In the genomic region with DNA sequence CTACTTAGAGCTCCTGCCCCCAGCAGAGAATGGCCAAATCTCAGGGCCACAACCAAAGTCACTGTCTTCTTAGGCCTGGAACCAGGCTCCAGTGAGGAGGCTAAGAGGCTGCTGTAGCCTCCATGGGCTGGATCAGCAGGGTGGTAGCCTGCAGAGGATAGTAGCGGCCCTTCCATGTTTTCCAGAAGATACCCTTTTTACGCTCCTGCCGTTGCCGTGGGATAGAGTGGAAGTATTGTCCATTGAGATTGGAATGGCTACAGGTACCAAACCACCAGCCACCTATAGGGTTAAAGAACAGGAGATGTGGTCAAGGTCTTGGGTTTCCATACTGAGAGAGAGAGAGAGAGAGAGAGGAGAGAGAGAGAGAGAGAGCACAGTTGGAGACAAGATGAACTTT, we compare ENCODE assay signal across 26 mouse cellular contexts. TPM values are rescaled to one million over a fixed set of nuclear protein-coding genes. Genes with fewer than 3 reads are reported as not detected.
DNase-seq lines count a peak whose midpoint lies in the region; ATAC-seq and TF ChIP-seq lines count a peak whose summit lies in the region.
"Had no signal": no experiment of that assay in that cellular context is flagged by ENCODE, and none has a peak within 500 bp of the region (broad histone marks: within the 10 kb centered on the region; RNA-seq: fewer than 3 reads in every experiment).

No protein-coding gene starts in this region.

- no peak overlapping the region for H3K9ac ChIP-seq in intestine, postnatal 0 days (ENCODE audit: low read depth, low read length)
- H3K9ac ChIP-seq in intestine, embryonic 16.5 days (ENCODE audit: low read depth, low read length), result no peak overlapping the region
- no peak overlapping the region for H3K9ac ChIP-seq in liver, embryonic 15.5 days
- no peak overlapping the region for H3K9ac ChIP-seq in liver, embryonic 12.5 days
- H3K9ac ChIP-seq: embryonic facial prominence, embryonic 12.5 days; embryonic facial prominence, embryonic 15.5 days; forebrain, postnatal 0 days; hindbrain, embryonic 12.5 days; hindbrain, embryonic 15.5 days had no signal

- H3K4me2 ChIP-seq in intestine, postnatal 0 days (replicated peaks; ENCODE audit: low read depth), result no peak overlapping the region
- no peak overlapping the region for H3K4me2 ChIP-seq in intestine, embryonic 16.5 days (ENCODE audit: low read depth, low read length)
- no peak overlapping the region for H3K4me2 ChIP-seq in liver, embryonic 15.5 days
- H3K4me2 ChIP-seq in liver, embryonic 12.5 days, result no peak overlapping the region
- H3K4me2 ChIP-seq: embryonic facial prominence, embryonic 12.5 days; embryonic facial prominence, embryonic 15.5 days; hindbrain, embryonic 12.5 days; hindbrain, embryonic 15.5 days had no signal

- peaks cover 22% of the 10 kb centered on the region; the same call in 1 of the 2 replicates for H3K36me3 ChIP-seq in intestine, postnatal 0 days (ENCODE audit: control insufficient read depth, insufficient read depth)
- H3K36me3 ChIP-seq in intestine, embryonic 16.5 days (ENCODE audit: control insufficient read depth, insufficient read depth, low read length), result peaks cover 8% of the 10 kb centered on the region; the same call in 1 of the 2 replicates
- peaks cover 28% of the 10 kb centered on the region for H3K36me3 ChIP-seq in liver, embryonic 15.5 days (replicated peaks)
- H3K36me3 ChIP-seq in liver, embryonic 12.5 days, result peaks cover 49% of the 10 kb centered on the region
- peaks cover 4% of the 10 kb centered on the region; the same call in 1 of the 2 replicates for H3K36me3 ChIP-seq in small intestine, adult 2 months (ENCODE audit: control insufficient read depth, insufficient read depth, low read length)
- peaks cover 42% of the 10 kb centered on the region for H3K36me3 ChIP-seq in limb, embryonic 10.5 days
- H3K36me3 ChIP-seq: G1E; hindbrain, embryonic 12.5 days; hindbrain, embryonic 15.5 days had no signal

- H3K4me3 ChIP-seq in intestine, postnatal 0 days (ENCODE audit: low read depth, low read length), result no peak overlapping the region
- H3K4me3 ChIP-seq in intestine, embryonic 16.5 days (ENCODE audit: low read length), result no peak overlapping the region
- H3K4me3 ChIP-seq in liver, embryonic 15.5 days (replicated peaks), result no peak overlapping the region
- H3K4me3 ChIP-seq in liver, embryonic 12.5 days, result no peak overlapping the region
- no peak overlapping the region for H3K4me3 ChIP-seq in brown adipose tissue, adult 24 weeks (ENCODE audit: insufficient read depth, low read depth, low read length)
- no peak overlapping the region for H3K4me3 ChIP-seq in small intestine, adult 2 months (ENCODE audit: low read depth, low read length)
- no peak overlapping the region for H3K4me3 ChIP-seq in limb, embryonic 10.5 days
- H3K4me3 ChIP-seq: embryonic facial prominence, embryonic 12.5 days; embryonic facial prominence, embryonic 15.5 days; heart, adult 2 months; heart, embryonic 10.5 days; hindbrain, embryonic 12.5 days; hindbrain, embryonic 15.5 days had no signal

- H3K9me3 ChIP-seq in intestine, postnatal 0 days (ENCODE audit: control insufficient read depth), result no peaks in the 10 kb centered on the region
- H3K9me3 ChIP-seq in intestine, embryonic 16.5 days (ENCODE audit: control insufficient read depth, low read length), result no peaks in the 10 kb centered on the region
- no peaks in the 10 kb centered on the region for H3K9me3 ChIP-seq in liver, embryonic 15.5 days (replicated peaks)
- no peaks in the 10 kb centered on the region for H3K9me3 ChIP-seq in liver, embryonic 12.5 days (replicated peaks)
- H3K9me3 ChIP-seq in limb, embryonic 10.5 days (replicated peaks), result no peaks in the 10 kb centered on the region
- H3K9me3 ChIP-seq: embryonic facial prominence, embryonic 12.5 days; embryonic facial prominence, embryonic 15.5 days; G1E; heart, embryonic 10.5 days; hindbrain, embryonic 12.5 days; hindbrain, embryonic 15.5 days had no signal

- DNase-seq in limb, embryonic 10.5 days (ENCODE audit: low spot score), result no peak
- DNase-seq: adrenal gland, postnatal 10 days; adrenal gland, postnatal 36 days; B cell, adult 2 months; cerebellum, adult 11 months; cerebellum, adult 2 months; cerebellum, adult 9-11 months; cerebellum, postnatal 25 days; forebrain, postnatal 0 days; gastrocnemius, postnatal 25 days; heart, adult 2 months had no signal

- ATAC-seq in intestine, postnatal 0 days, result no peak
- ATAC-seq in intestine, embryonic 16.5 days, result no peak
- no peak for ATAC-seq in liver, embryonic 15.5 days (ENCODE audit: insufficient read depth)
- no peak for ATAC-seq in liver, embryonic 12.5 days
- ATAC-seq: forebrain, embryonic 14.5 days; forebrain, postnatal 0 days; Patski had no signal

- 96% methylated on average over 4 of the region's 4 CpGs for WGBS in intestine, postnatal 0 days
- WGBS in intestine, embryonic 16.5 days, result 98% methylated on average over 4 of the region's 4 CpGs
- WGBS in liver, embryonic 15.5 days (ENCODE audit: insufficient replicate concordance), result 88% methylated on average over 4 of the region's 4 CpGs
- WGBS in liver, embryonic 12.5 days (ENCODE audit: insufficient replicate concordance), result 88% methylated on average over 4 of the region's 4 CpGs
- 89% methylated on average over 4 of the region's 4 CpGs for WGBS in small intestine, adult 2 months
- WGBS in limb, embryonic 10.5 days, result 98% methylated on average over 4 of the region's 4 CpGs

- H3K27ac ChIP-seq in intestine, postnatal 0 days (ENCODE audit: low read depth, low read length), result peak overlapping the region; percentile 41; the same call in 1 of the 2 replicates
- H3K27ac ChIP-seq in intestine, embryonic 16.5 days (ENCODE audit: low read length), result no peak overlapping the region
- peak overlapping the region; percentile 49 for H3K27ac ChIP-seq in liver, embryonic 15.5 days (replicated peaks)
- H3K27ac ChIP-seq in liver, embryonic 12.5 days, result no peak overlapping the region
- peak overlapping the region; percentile 43 for H3K27ac ChIP-seq in brown adipose tissue, adult 24 weeks (replicated peaks; ENCODE audit: low read depth, low read length)
- H3K27ac ChIP-seq in small intestine, adult 2 months (ENCODE audit: insufficient read depth, low read depth, low read length), result peak overlapping the region; percentile 69
- no peak overlapping the region for H3K27ac ChIP-seq in limb, embryonic 10.5 days
- H3K27ac ChIP-seq: embryonic facial prominence, embryonic 12.5 days; embryonic facial prominence, embryonic 15.5 days; heart, adult 2 months; heart, embryonic 10.5 days; hindbrain, embryonic 12.5 days; hindbrain, embryonic 15.5 days had no signal

- no peaks in the 10 kb centered on the region for H3K27me3 ChIP-seq in intestine, postnatal 0 days (replicated peaks; ENCODE audit: control insufficient read depth, insufficient read depth, low read length)
- no peaks in the 10 kb centered on the region for H3K27me3 ChIP-seq in intestine, embryonic 16.5 days (replicated peaks; ENCODE audit: control insufficient read depth, insufficient read depth, low read length)
- no peaks in the 10 kb centered on the region for H3K27me3 ChIP-seq in liver, embryonic 15.5 days
- H3K27me3 ChIP-seq in liver, embryonic 12.5 days (replicated peaks), result peaks cover 6% of the 10 kb centered on the region; the same call in 1 of the 2 replicates
- no peaks in the 10 kb centered on the region for H3K27me3 ChIP-seq in small intestine, adult 2 months (ENCODE audit: control insufficient read depth, insufficient read depth, low read length)
- no peaks in the 10 kb centered on the region for H3K27me3 ChIP-seq in limb, embryonic 10.5 days (ENCODE audit: low read depth, poor library complexity, severe bottlenecking)
- H3K27me3 ChIP-seq: CH12.LX; embryonic facial prominence, embryonic 12.5 days; embryonic facial prominence, embryonic 15.5 days; hindbrain, embryonic 12.5 days; hindbrain, embryonic 15.5 days; Patski had no signal

- no peak for TF ChIP-seq CTCF in intestine, postnatal 0 days (IDR thresholded peaks at IDR 0.05; ENCODE audit: low read depth)
- no peak for TF ChIP-seq CTCF in small intestine, adult 2 months (IDR thresholded peaks at IDR 0.05; ENCODE audit: extremely low read depth, insufficient read length, insufficient replicate concordance, low read depth, low read length)

- TF ChIP-seq POLR2A in small intestine, adult 2 months (IDR thresholded peaks at IDR 0.05; ENCODE audit: low read depth, low read length), result no peak

- H3K4me1 ChIP-seq in intestine, postnatal 0 days (replicated peaks; ENCODE audit: control insufficient read depth, insufficient read depth, low read length), result peaks cover 2% of the 10 kb centered on the region
- peaks cover 16% of the 10 kb centered on the region for H3K4me1 ChIP-seq in intestine, embryonic 16.5 days (ENCODE audit: control insufficient read depth, insufficient read depth, low read length)
- H3K4me1 ChIP-seq in liver, embryonic 15.5 days (replicated peaks), result peaks cover 25% of the 10 kb centered on the region
- H3K4me1 ChIP-seq in liver, embryonic 12.5 days, result peaks cover 21% of the 10 kb centered on the region
- H3K4me1 ChIP-seq in brown adipose tissue, adult 24 weeks (ENCODE audit: control insufficient read depth, insufficient read depth, insufficient read length, low read length), result peaks cover 3% of the 10 kb centered on the region
- H3K4me1 ChIP-seq in small intestine, adult 2 months (ENCODE audit: control insufficient read depth, insufficient read depth, insufficient read length, low read length), result peaks cover 18% of the 10 kb centered on the region
- peaks cover 25% of the 10 kb centered on the region for H3K4me1 ChIP-seq in limb, embryonic 10.5 days

RNA-seq across cellular contexts. Expression of a gene that starts 6.3 kb away (rescaled TPM):
- polyA plus RNA-seq in intestine, postnatal 0 days (2015; fragmentation: Nextera tagmentation; extraction: Ambion mirVana), result 26.7 and 33.5 TPM in 2 replicates
- polyA plus RNA-seq in intestine, embryonic 16.5 days (2015; fragmentation: Nextera tagmentation; extraction: Ambion mirVana), result 22.4 and 24.5 TPM in 2 replicates
- polyA plus RNA-seq in liver, embryonic 15.5 days (2015; fragmentation: Nextera tagmentation; extraction: Ambion mirVana), result 23.0 and 27.6 TPM in 2 replicates
- 17.3 and 21.0 TPM in 2 replicates for polyA plus RNA-seq in liver, embryonic 12.5 days (2016; fragmentation: Nextera tagmentation; extraction: Ambion mirVana)
- 243 and 355 TPM in 2 replicates for polyA plus RNA-seq in brown adipose tissue, adult 24 weeks (2012; ENCODE audit: insufficient read depth, insufficient read length, missing spikeins)
- polyA plus RNA-seq in small intestine, adult 2 months (2012; rRNA removed), result 14.7 and 57.3 TPM in 2 replicates
- 30.2 and 38.9 TPM in 2 replicates for polyA plus RNA-seq in limb, embryonic 10.5 days (2016; fragmentation: Nextera tagmentation; extraction: Ambion mirVana)
- polyA plus RNA-seq: G1E had no signal

RNA-seq across cellular contexts. Expression of a gene that starts 15.0 kb away (rescaled TPM):
- polyA plus RNA-seq in intestine, postnatal 0 days (2015; fragmentation: Nextera tagmentation; extraction: Ambion mirVana), result 157 and 160 TPM in 2 replicates
- polyA plus RNA-seq in intestine, embryonic 16.5 days (2015; fragmentation: Nextera tagmentation; extraction: Ambion mirVana), result 193 and 220 TPM in 2 replicates
- 111 and 116 TPM in 2 replicates for polyA plus RNA-seq in liver, embryonic 15.5 days (2015; fragmentation: Nextera tagmentation; extraction: Ambion mirVana)
- polyA plus RNA-seq in liver, embryonic 12.5 days (2016; fragmentation: Nextera tagmentation; extraction: Ambion mirVana), result 147 and 169 TPM in 2 replicates
- 73.4 and 85.4 TPM in 2 replicates for polyA plus RNA-seq in brown adipose tissue, adult 24 weeks (2012; ENCODE audit: insufficient read depth, insufficient read length, missing spikeins)
- polyA plus RNA-seq in small intestine, adult 2 months (2012; rRNA removed), result 171 and 431 TPM in 2 replicates
- polyA plus RNA-seq in limb, embryonic 10.5 days (2016; fragmentation: Nextera tagmentation; extraction: Ambion mirVana), result 325 and 350 TPM in 2 replicates

RNA-seq across cellular contexts. Expression of a gene that starts 35.0 kb away (rescaled TPM):
- polyA plus RNA-seq in intestine, postnatal 0 days (2015; fragmentation: Nextera tagmentation; extraction: Ambion mirVana), result 14.8 and 14.9 TPM in 2 replicates
- polyA plus RNA-seq in intestine, embryonic 16.5 days (2015; fragmentation: Nextera tagmentation; extraction: Ambion mirVana), result 22.7 and 23.5 TPM in 2 replicates
- 10.4 and 12.8 TPM in 2 replicates for polyA plus RNA-seq in liver, embryonic 15.5 days (2015; fragmentation: Nextera tagmentation; extraction: Ambion mirVana)
- 12.6 and 13.2 TPM in 2 replicates for polyA plus RNA-seq in liver, embryonic 12.5 days (2016; fragmentation: Nextera tagmentation; extraction: Ambion mirVana)
- 16.2 and 37.3 TPM in 2 replicates for polyA plus RNA-seq in brown adipose tissue, adult 24 weeks (2012; ENCODE audit: insufficient read depth, insufficient read length, missing spikeins)
- polyA plus RNA-seq in small intestine, adult 2 months (2012; rRNA removed), result 20.6 and 21.1 TPM in 2 replicates
- 24.8 and 28.5 TPM in 2 replicates for polyA plus RNA-seq in limb, embryonic 10.5 days (2016; fragmentation: Nextera tagmentation; extraction: Ambion mirVana)

RNA-seq across cellular contexts. Expression of a gene that starts 49.1 kb away (rescaled TPM):
- polyA plus RNA-seq in intestine, postnatal 0 days (2015; fragmentation: Nextera tagmentation; extraction: Ambion mirVana), result 831 and 858 TPM in 2 replicates
- polyA plus RNA-seq in intestine, embryonic 16.5 days (2015; fragmentation: Nextera tagmentation; extraction: Ambion mirVana), result 838 and 894 TPM in 2 replicates
- polyA plus RNA-seq in liver, embryonic 15.5 days (2015; fragmentation: Nextera tagmentation; extraction: Ambion mirVana), result 356 and 444 TPM in 2 replicates
- 689 and 715 TPM in 2 replicates for polyA plus RNA-seq in liver, embryonic 12.5 days (2016; fragmentation: Nextera tagmentation; extraction: Ambion mirVana)
- polyA plus RNA-seq in brown adipose tissue, adult 24 weeks (2012; ENCODE audit: insufficient read depth, insufficient read length, missing spikeins), result 587 and 667 TPM in 2 replicates
- polyA plus RNA-seq in small intestine, adult 2 months (2012; rRNA removed), result 296 and 444 TPM in 2 replicates
- 867 and 991 TPM in 2 replicates for polyA plus RNA-seq in limb, embryonic 10.5 days (2016; fragmentation: Nextera tagmentation; extraction: Ambion mirVana)

RNA-seq across cellular contexts. Expression of a gene that starts 49.1 kb away (rescaled TPM):
- polyA plus RNA-seq in intestine, postnatal 0 days (2015; fragmentation: Nextera tagmentation; extraction: Ambion mirVana), result 503 and 513 TPM in 2 replicates
- polyA plus RNA-seq in intestine, embryonic 16.5 days (2015; fragmentation: Nextera tagmentation; extraction: Ambion mirVana), result 533 and 550 TPM in 2 replicates
- polyA plus RNA-seq in liver, embryonic 15.5 days (2015; fragmentation: Nextera tagmentation; extraction: Ambion mirVana), result 240 and 251 TPM in 2 replicates
- 296 and 311 TPM in 2 replicates for polyA plus RNA-seq in liver, embryonic 12.5 days (2016; fragmentation: Nextera tagmentation; extraction: Ambion mirVana)
- polyA plus RNA-seq in brown adipose tissue, adult 24 weeks (2012; ENCODE audit: insufficient read depth, insufficient read length, missing spikeins), result 1,002 and 1,055 TPM in 2 replicates
- 337 and 417 TPM in 2 replicates for polyA plus RNA-seq in small intestine, adult 2 months (2012; rRNA removed)
- 497 and 518 TPM in 2 replicates for polyA plus RNA-seq in limb, embryonic 10.5 days (2016; fragmentation: Nextera tagmentation; extraction: Ambion mirVana)

Comparison
In these comparisons a context has a peak if more than half of its experiments do, and no peak if none do; other contexts are left out.
1. H3K27ac ChIP-seq: peak in intestine, postnatal 0 days (single experiment), liver, embryonic 15.5 days (single experiment), brown adipose tissue, adult 24 weeks (single experiment) and small intestine, adult 2 months (single experiment); none in intestine, embryonic 16.5 days (single experiment), liver, embryonic 12.5 days (single experiment) and limb, embryonic 10.5 days (single experiment).